Mouse (Mus musculus) adrenal gland, adult 8-10 months (tissue): Measurements from ENCODE around the gene Gm17651. TPM values are rescaled to one million over a fixed set of nuclear protein-coding genes. Genes with fewer than 3 reads are reported as not detected.

Experiments used
- DNase-seq: peaks from one replicate; pipeline ENCODE4 v3.0.0; 2022
- microRNA-seq, 2 experiments: library from miRNA; unstranded; fragments of <30 nt; microRNA quantifications; one replicate each; pipeline ENCODE4 v1.2.0; 2022
- total RNA-seq, 4 experiments: library from RNA; stranded (reverse); gene quantifications; 2 replicates each; pipeline ENCODE4 v1.2.4; 2022

Gm17651 gene
- total RNA-seq, 4 experiments from 2014 or later = not detected

DNA sequence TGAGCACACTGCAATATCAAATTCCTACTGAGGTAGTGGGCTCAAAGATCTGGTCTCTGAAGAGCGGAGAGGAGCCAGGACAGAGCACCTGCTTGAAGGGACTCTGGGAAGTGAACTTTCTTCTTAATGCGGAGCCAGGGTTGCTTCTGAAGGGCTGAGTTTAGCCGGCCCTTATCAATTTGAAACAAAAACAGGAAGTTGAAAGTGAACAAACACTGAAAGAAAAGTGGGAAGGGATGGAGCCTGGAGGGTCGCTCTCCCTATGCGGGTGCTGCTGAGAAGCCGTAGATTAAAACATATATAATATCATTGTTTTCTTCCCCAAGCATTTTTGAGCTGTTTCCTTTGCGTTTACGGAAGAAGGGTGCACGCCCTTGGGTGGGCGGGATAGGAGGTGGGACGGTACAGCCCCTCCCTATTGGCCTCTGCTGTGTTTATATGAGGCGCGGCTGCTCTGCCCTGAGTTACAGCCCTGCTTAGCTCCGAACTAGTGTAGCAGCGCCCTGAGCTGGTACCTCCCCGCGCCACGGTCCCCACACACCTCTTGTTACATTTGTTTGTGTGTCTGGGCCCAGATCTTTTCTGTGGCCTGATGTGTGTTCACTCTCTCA is 46.0 kb downstream of the Gm17651 start, which contains the start of gene Fmo5:
Fmo5 (plus strand) TSS at position 414 of the 611 bp plus-strand sequence.
- DNase-seq = peak; percentile 64

DNA sequence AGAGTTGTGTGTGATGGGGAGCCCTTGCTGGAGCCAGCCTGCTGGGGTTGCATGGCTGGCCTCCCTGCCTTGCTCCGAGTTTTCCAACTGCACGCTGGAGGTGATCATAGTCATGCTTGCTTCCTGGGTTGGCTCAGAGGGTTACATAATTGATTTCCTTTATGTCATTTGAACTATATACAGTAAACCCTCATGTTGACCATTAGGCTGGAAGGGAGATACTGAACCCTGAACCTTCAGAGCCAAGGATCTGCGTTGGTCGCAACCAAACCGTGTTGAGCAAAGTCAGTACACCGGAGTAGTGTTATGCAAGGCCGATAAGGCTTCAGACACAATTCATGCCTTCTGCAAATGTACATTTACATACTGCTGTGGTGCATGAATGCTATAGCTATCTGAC is 46.6 kb downstream of the Gm17651 start:
- no peak for DNase-seq

DNA sequence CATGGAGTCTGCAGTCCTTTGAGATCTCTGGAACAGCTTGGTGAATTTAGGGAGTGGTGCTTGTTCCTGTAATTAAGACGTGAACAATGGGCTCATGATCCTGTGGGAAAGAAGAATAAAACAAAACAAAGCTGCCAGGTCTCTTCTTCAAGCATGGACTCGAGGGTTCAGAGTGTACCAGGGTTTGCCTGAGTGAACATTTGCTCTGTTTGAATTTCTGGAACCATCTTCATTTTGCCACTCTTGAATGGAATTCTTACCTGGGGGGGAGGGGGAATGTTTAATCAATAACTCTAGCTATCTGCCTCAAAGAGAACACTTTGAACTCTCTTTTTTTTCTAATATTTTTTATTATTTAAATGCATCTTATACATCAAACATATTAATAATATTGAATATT is 49.9 kb downstream of the Gm17651 start:
- DNase-seq = no peak

Small RNA genes within 50 kb of the gene (microRNA-seq; reads per million reads assigned to microRNA genes)
- 0 reads per million in 2 experiments for gene Mir7225

Other genes starting within 250 kb of the Gm17651 start
- 10 to 100 TPM; 14.2 to 20.3 (median 19.3) TPM for gene Chd1l, start 64.5 kb downstream of the Gm17651 start, total RNA-seq
- gene Fmo5, start 45.9 kb downstream of the Gm17651 start, total RNA-seq = 10 to 100 TPM; 16.9 to 19.1 (median 17.8) TPM
- 10 to 100 TPM in 2 of 4 experiments, 1 to 10 TPM in 2; 7.0 to 13.1 (median 10.2) TPM for gene Prkab2, start 16.5 kb downstream of the Gm17651 start, total RNA-seq
- 10 to 100 TPM; 24.3 to 30.4 (median 27.8) TPM for gene Pde4dip, start 214.0 kb upstream of the Gm17651 start, total RNA-seq
- 100 to 1,000 TPM; 102 to 214 (median 143) TPM for gene Sec22b, start 226.5 kb upstream of the Gm17651 start, total RNA-seq